Mouse (Mus musculus): ENCODE measurements around the gene Cul7. TPM values are rescaled to one million over a fixed set of nuclear protein-coding genes. Genes with fewer than 3 reads are reported as not detected.

Gene Cul7
- total RNA-seq, 2 experiments from 2014 or later = 18.9 to 20.2 TPM

- DNase-seq (ENCODE audit: low spot score in 2 of 2) = no peak
Observed at GRCm38 (mm10) chr17:46703971-46704886, 54.1 kb downstream of the Cul7 start.

- peak; percentile 97 to 98 for DNase-seq (ENCODE audit: low spot score in 2 of 2)
Observed at GRCm38 (mm10) chr17:46704887-46705835, 55.0 kb downstream of the Cul7 start, which contains the start of gene Ppp2r5d. Ppp2r5d (minus strand) TSS chr17:46705111.

GRCm38 (mm10) chr17:46706375-46707089 lies 56.4 kb downstream of the Cul7 start:
- DNase-seq (ENCODE audit: low spot score in 2 of 2) = no peak

- peak; percentile 90 to 96 for DNase-seq (ENCODE audit: low spot score in 2 of 2)
Observed at GRCm38 (mm10) chr17:46710959-46711597, 60.9 kb downstream of the Cul7 start, which contains the start of gene Pex6. Pex6 (plus strand) TSS chr17:46711463.

GRCm38 (mm10) chr17:46711612-46712271 lies 61.6 kb downstream of the Cul7 start:
- no peak for DNase-seq (ENCODE audit: low spot score in 2 of 2)

GRCm38 (mm10) chr17:46712442-46712841 lies 62.3 kb downstream of the Cul7 start:
- DNase-seq (ENCODE audit: low spot score in 2 of 2) = no peak

- DNase-seq (ENCODE audit: low spot score in 2 of 2) = no peak
Observed at GRCm38 (mm10) chr17:46713849-46714248, 63.7 kb downstream of the Cul7 start.

Other genes starting within 250 kb of the Cul7 start
- 1 to 10 TPM; 4.7 to 4.8 TPM for gene Crip3, start 221.4 kb upstream of the Cul7 start, total RNA-seq (2021)
- under 1 TPM in 1 of 2 experiments, not detected in 1; 0.43 TPM for gene Slc22a7, start 211.9 kb upstream of the Cul7 start, total RNA-seq (2021)
- gene Ttbk1, start 162.7 kb upstream of the Cul7 start, total RNA-seq (2021) = 100 to 1,000 TPM; 117 to 120 TPM
- 1 to 10 TPM; 5.1 to 5.9 TPM for gene Dnph1, start 153.6 kb upstream of the Cul7 start, total RNA-seq (2021)
- 10 to 100 TPM; 61.8 to 66.4 TPM for gene Cul9, start 103.9 kb upstream of the Cul7 start, total RNA-seq (2021)
- 10 to 100 TPM; 80.8 to 89.0 TPM for gene Srf, start 94.2 kb upstream of the Cul7 start, total RNA-seq (2021)
- 1 to 10 TPM; 8.0 to 9.0 TPM for gene Ptk7, start 20.8 kb upstream of the Cul7 start, total RNA-seq (2021)
- gene Klc4, start 4.3 kb upstream of the Cul7 start, total RNA-seq (2021) = 10 to 100 TPM; 22.4 to 22.6 TPM
- 10 to 100 TPM; 53.1 to 60.7 TPM for gene Mrpl2, start 4.1 kb upstream of the Cul7 start, total RNA-seq (2021)
- gene Rrp36, start 24.0 kb downstream of the Cul7 start, total RNA-seq (2021) = 10 to 100 TPM; 17.2 to 19.7 TPM
- gene Mea1, start 28.5 kb downstream of the Cul7 start, total RNA-seq (2021) = 100 to 1,000 TPM in 1 of 2 experiments, 10 to 100 TPM in 1; 97.2 to 109 TPM
- gene Klhdc3, start 30.6 kb downstream of the Cul7 start, total RNA-seq (2021) = 100 to 1,000 TPM; 172 to 177 TPM
- 10 to 100 TPM; 89.3 to 90.9 TPM for gene Ppp2r5d, start 54.8 kb downstream of the Cul7 start, total RNA-seq (2021)
- gene Pex6, start 61.1 kb downstream of the Cul7 start, total RNA-seq (2021) = 10 to 100 TPM; 55.5 to 62.4 TPM
- gene Gnmt, start 78.8 kb downstream of the Cul7 start, total RNA-seq (2021) = 1 to 10 TPM in 1 of 2 experiments, not detected in 1; 1.1 TPM
- gene Cnpy3, start 101.9 kb downstream of the Cul7 start, total RNA-seq (2021) = 10 to 100 TPM; 66.6 to 71.8 TPM
- gene Ptcra, start 113.4 kb downstream of the Cul7 start, total RNA-seq (2021) = under 1 TPM in 1 of 2 experiments, not detected in 1; 0.25 TPM
- gene 2310039H08Rik, start 122.3 kb downstream of the Cul7 start, total RNA-seq (2021) = 1 to 10 TPM; 4.9 to 8.3 TPM
- 10 to 100 TPM; 49.0 to 55.9 TPM for gene Rpl7l1, start 132.3 kb downstream of the Cul7 start, total RNA-seq (2021)
- gene Bicral, start 208.1 kb downstream of the Cul7 start, total RNA-seq (2021) = 10 to 100 TPM; 61.5 to 65.7 TPM
- gene Tbcc, start 240.3 kb downstream of the Cul7 start, total RNA-seq (2021) = 10 to 100 TPM; 29.9 to 30.2 TPM